Mouse (Mus musculus) kidney, embryonic 16.5 days (tissue): ENCODE measurements around the gene Map3k7. TPM values are rescaled to one million over a fixed set of nuclear protein-coding genes. Genes with fewer than 3 reads are reported as not detected.

ENCODE experiments used
- ATAC-seq: fragments of 200-750 bp; cut with Nextera tagmentation; 2 replicates; pipeline ENCODE4 v1.8.0; 2017; ENCODE audit warnings: moderate TSS enrichment; ENCODE audit not compliant: low FRiP score, low TSS enrichment
- H3K27ac ChIP-seq: fragments of 300-500 bp; sonication (generic); 2 replicates; pipeline ENCODE4 v1.5.1; 2014; ENCODE audit warnings: low read length
- H3K27me3 ChIP-seq: fragments of 300-500 bp; sonication (generic); 2 replicates; pipeline ENCODE4 v1.6.1; 2014; ENCODE audit warnings: low read length, control low read depth, mixed read lengths; ENCODE audit not compliant: insufficient read depth
- H3K36me3 ChIP-seq: fragments of 300-500 bp; sonication (generic); 2 replicates; pipeline ENCODE4 v1.6.1; 2014; ENCODE audit warnings: low read length, control low read depth, mixed read lengths; ENCODE audit not compliant: insufficient read depth
- H3K4me1 ChIP-seq: fragments of 300-500 bp; sonication (generic); 2 replicates; pipeline ENCODE4 v1.6.1; 2014; ENCODE audit warnings: low read length, control low read depth, mixed read lengths; ENCODE audit not compliant: insufficient read depth
- H3K4me2 ChIP-seq: fragments of 300-500 bp; sonication (generic); replicated peaks from 2 replicates; pipeline ENCODE4 v1.6.1; 2014; ENCODE audit warnings: low read depth, low read length
- H3K4me3 ChIP-seq: fragments of 300-500 bp; sonication (generic); 2 replicates; pipeline ENCODE4 v1.5.1; 2014; ENCODE audit warnings: mild to moderate bottlenecking, low read length
- H3K9ac ChIP-seq: fragments of 300-500 bp; sonication (generic); replicated peaks from 2 replicates; pipeline ENCODE4 v1.6.1; 2014; ENCODE audit warnings: low read length
- H3K9me3 ChIP-seq: fragments of 300-500 bp; sonication (generic); 2 replicates; pipeline ENCODE4 v1.6.1; 2016; ENCODE audit warnings: low read length, control low read depth
- WGBS: fragments of 180-500 bp; shearing (Covaris S2); extraction: QIAGEN DNeasy Blood & Tissue Kit; methylation state at CpG from one replicate; pipeline ENCODE4 v1.1.7; 2014; 5-methylcytosine and 5-hydroxymethylcytosine counted together
- polyA plus RNA-seq: library from polyadenylated mRNA; unstranded; fragments of >200 nt; fragmentation: Nextera tagmentation; extraction: Ambion mirVana; gene quantifications from 2 replicates; pipeline ENCODE4 v1.2.1, GENCODE M21; 2015

The Map3k7 gene
- polyA plus RNA-seq: 20.7 and 30.6 TPM in 2 replicates

- peak within 1 kb of the TSS; percentile 88 for H3K9ac ChIP-seq
- no peaks in the 10 kb centered on the region for H3K36me3 ChIP-seq
- H3K4me1 ChIP-seq: peaks cover 15% of the 10 kb centered on the region
- WGBS: under 1% methylated on average over 81 of the region's 88 CpGs
- H3K27me3 ChIP-seq: no peaks in the 10 kb centered on the region
- H3K4me3 ChIP-seq: peak within 1 kb of the TSS; percentile 81
- peak within 1 kb of the TSS; percentile 88 for H3K4me2 ChIP-seq
- H3K9me3 ChIP-seq: no peaks in the 10 kb centered on the region
- ATAC-seq: peak; percentile 94
- H3K27ac ChIP-seq: peak within 1 kb of the TSS; percentile 99
These were observed at the start of gene Map3k7 for GRCm38 (mm10) chr4:31963354-31964193. Gene Map3k7, plus strand, starts transcription at chr4:31964097.

GRCm38 (mm10) chr4:31915114-31915513 lies 48.8 kb upstream of the Map3k7 start:
- Histone ChIP-seq H3K4me3 (no peak overlapping the region), H3K9me3 (no peaks in the 10 kb centered on the region), H3K4me1 (peaks cover 3% of the 10 kb centered on the region; the same call in 1 of the 2 replicates), H3K36me3 (no peaks in the 10 kb centered on the region), H3K27me3 (no peaks in the 10 kb centered on the region), H3K4me2 (no peak overlapping the region; the same call in 1 of the 2 replicates), H3K27ac (no peak overlapping the region), H3K9ac (0 out of 2 replicates have a peak overlapping the region, but pooled peaks have one; percentile 26)
- 58% methylated on average over 11 of the region's 11 CpGs for WGBS
- no peak for ATAC-seq

GRCm38 (mm10) chr4:31918717-31919116 lies 45.2 kb upstream of the Map3k7 start:
- H3K4me3 ChIP-seq: no peak overlapping the region
- WGBS: 82% methylated on average over 5 of the region's 5 CpGs
- H3K9ac ChIP-seq: no peak overlapping the region
- H3K4me2 ChIP-seq: no peak overlapping the region
- no peaks in the 10 kb centered on the region for H3K9me3 ChIP-seq
- H3K27me3 ChIP-seq: no peaks in the 10 kb centered on the region
- H3K4me1 ChIP-seq: no peaks in the 10 kb centered on the region
- no peaks in the 10 kb centered on the region for H3K36me3 ChIP-seq
- peak; percentile 31; the same call in 1 of the 2 replicates for ATAC-seq
- H3K27ac ChIP-seq: no peak overlapping the region

DNA sequence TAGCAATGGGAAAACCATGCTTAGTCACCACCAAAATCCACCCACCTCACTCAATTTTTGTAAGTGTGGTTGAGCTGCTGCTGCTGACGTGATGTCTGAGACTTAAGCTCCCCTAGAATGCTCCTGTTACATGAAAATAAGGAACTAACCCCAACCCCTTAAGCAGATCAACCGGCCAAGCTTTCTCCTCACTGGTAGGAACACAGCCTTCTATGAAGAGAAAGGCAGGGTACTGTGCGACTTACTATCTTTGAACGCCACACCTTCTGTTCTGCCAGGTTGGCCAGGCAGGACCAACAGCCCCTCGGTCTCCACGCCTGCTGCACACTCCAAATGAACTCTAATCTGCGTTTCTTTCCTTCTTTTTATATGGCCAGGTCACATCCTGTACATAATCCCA lies 41.7 kb upstream of the Map3k7 start:
- ATAC-seq: no peak
- no peak overlapping the region for H3K9ac ChIP-seq
- H3K4me2 ChIP-seq: no peak overlapping the region
- H3K27ac ChIP-seq: no peak overlapping the region
- no peaks in the 10 kb centered on the region for H3K36me3 ChIP-seq
- 48% methylated on average over 7 of the region's 7 CpGs for WGBS
- H3K9me3 ChIP-seq: no peaks in the 10 kb centered on the region
- H3K27me3 ChIP-seq: no peaks in the 10 kb centered on the region
- H3K4me3 ChIP-seq: no peak overlapping the region
- peaks cover 5% of the 10 kb centered on the region for H3K4me1 ChIP-seq

DNA sequence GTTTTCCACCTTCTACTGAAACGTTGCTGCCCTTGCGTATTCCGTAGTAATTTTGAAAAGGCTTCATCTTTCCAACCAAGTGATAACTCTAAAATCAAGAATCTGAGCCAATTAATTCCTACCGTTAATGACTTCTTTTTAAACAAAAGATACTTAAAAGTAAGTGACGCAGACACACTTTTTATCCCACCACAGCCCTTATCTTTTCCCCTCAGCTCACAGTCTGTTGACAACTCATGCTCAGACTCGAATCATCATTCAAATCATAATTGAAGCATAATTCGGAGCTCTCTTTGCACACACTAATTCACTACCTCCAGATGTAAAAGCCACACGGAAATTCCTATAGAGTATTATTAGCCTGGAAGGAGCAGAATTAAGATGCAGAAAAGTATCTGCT lies 40.5 kb upstream of the Map3k7 start:
- no peaks in the 10 kb centered on the region for H3K36me3 ChIP-seq
- peaks cover 5% of the 10 kb centered on the region for H3K4me1 ChIP-seq
- no peak overlapping the region for H3K4me3 ChIP-seq
- H3K27ac ChIP-seq: no peak overlapping the region
- no peaks in the 10 kb centered on the region for H3K27me3 ChIP-seq
- H3K9me3 ChIP-seq: no peaks in the 10 kb centered on the region
- WGBS: 65% methylated on average over 8 of the region's 8 CpGs
- ATAC-seq: no peak
- H3K9ac ChIP-seq: no peak overlapping the region
- H3K4me2 ChIP-seq: no peak overlapping the region

- WGBS: 18% methylated on average over 14 of the region's 14 CpGs
- H3K27ac ChIP-seq: no peak overlapping the region
These were observed 39.4 kb upstream of the Map3k7 start for GRCm38 (mm10) chr4:31924301-31925185.

DNA sequence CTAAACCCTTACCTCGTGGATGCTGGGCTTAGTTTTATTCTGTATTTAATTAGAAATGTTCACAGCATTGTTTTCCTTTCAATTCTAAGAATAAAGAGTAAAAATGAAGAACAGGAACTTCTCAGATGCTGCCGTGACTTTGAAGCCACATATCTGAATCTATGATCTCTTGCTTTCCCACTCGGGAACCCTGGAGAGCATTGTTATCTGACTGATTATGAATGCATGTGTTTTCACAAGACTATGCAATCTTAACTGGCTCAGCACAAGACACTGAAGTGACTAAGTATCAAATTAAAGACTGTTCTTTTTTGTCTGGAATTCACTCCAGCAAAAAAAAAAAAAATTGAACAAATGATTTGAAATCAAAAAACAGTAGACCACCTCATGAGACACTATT lies 30.7 kb upstream of the Map3k7 start:
- 65% methylated on average over 3 of the region's 3 CpGs for WGBS
- no peak overlapping the region for H3K4me2 ChIP-seq

More at GRCm38 (mm10) chr4:31924301-31925185, 39.4 kb upstream of the Map3k7 start:
- Histone ChIP-seq H3K4me2 (peak overlapping the region; percentile 29; the same call in 1 of the 2 replicates), H3K4me3 (no peak overlapping the region), H3K9ac (0 out of 2 replicates have a peak overlapping the region, but pooled peaks have one; percentile 12), H3K4me1 (peaks cover 5% of the 10 kb centered on the region), H3K36me3 (no peaks in the 10 kb centered on the region), H3K27me3 (no peaks in the 10 kb centered on the region), H3K9me3 (no peaks in the 10 kb centered on the region)
- ATAC-seq: peak; percentile 71; the same call in 1 of the 2 replicates

DNA sequence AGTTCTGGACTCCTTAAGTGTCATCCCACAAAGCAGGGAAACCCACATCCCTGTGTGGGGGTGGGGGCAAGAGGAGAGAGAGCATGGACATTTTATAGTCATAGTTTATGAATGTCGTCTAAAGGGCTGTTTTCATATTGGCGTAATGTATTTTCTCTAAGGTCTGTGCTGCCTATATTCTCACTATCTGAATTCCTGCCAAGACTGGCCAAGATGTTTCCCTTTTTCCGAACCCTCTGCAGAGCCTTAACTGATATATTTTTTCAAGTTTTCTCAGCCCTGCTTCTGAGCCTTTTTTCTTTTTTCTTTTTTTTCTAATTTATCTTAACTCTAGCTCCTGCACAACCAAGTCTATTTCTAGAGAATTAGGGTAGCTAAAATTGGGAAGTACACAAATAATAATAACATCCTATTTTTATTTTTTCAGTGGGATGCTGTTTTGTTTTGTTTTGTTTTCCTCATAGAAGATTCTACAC lies 28.0 kb upstream of the Map3k7 start:
- Histone ChIP-seq H3K4me2 (no peak overlapping the region), H3K27me3 (no peaks in the 10 kb centered on the region), H3K9ac (no peak overlapping the region), H3K36me3 (no peaks in the 10 kb centered on the region), H3K4me3 (no peak overlapping the region), H3K9me3 (no peaks in the 10 kb centered on the region), H3K4me1 (peaks cover 17% of the 10 kb centered on the region), H3K27ac (no peak overlapping the region)
- no peak for ATAC-seq
- WGBS: 55% methylated on average over 3 of the region's 3 CpGs

More for the DNA sequence above, 30.7 kb upstream of the Map3k7 start:
- no peak overlapping the region for H3K4me3 ChIP-seq
- no peaks in the 10 kb centered on the region for H3K27me3 ChIP-seq
- H3K4me1 ChIP-seq: peaks cover 14% of the 10 kb centered on the region
- no peak for ATAC-seq
- no peaks in the 10 kb centered on the region for H3K9me3 ChIP-seq
- no peak overlapping the region for H3K9ac ChIP-seq
- no peaks in the 10 kb centered on the region for H3K36me3 ChIP-seq
- no peak overlapping the region for H3K27ac ChIP-seq

- H3K27me3 ChIP-seq: no peaks in the 10 kb centered on the region
- no peaks in the 10 kb centered on the region for H3K36me3 ChIP-seq
- no peak overlapping the region for H3K27ac ChIP-seq
- no peak overlapping the region for H3K9ac ChIP-seq
- H3K4me2 ChIP-seq: no peak overlapping the region
- ATAC-seq: no peak
- WGBS: 23% methylated on average over 8 of the region's 8 CpGs
- H3K4me1 ChIP-seq: peaks cover 17% of the 10 kb centered on the region
- no peak overlapping the region for H3K4me3 ChIP-seq
- no peaks in the 10 kb centered on the region for H3K9me3 ChIP-seq
These were observed 27.5 kb upstream of the Map3k7 start for GRCm38 (mm10) chr4:31936358-31936757.
